Mouse (Mus musculus) forebrain, embryonic 11.5 days (tissue): ENCODE data around the gene Cyb561a3. TPM values are rescaled to one million over a fixed set of nuclear protein-coding genes. Genes with fewer than 3 reads are reported as not detected.

Source experiments
- ATAC-seq: fragments of 200-750 bp; cut with Nextera tagmentation; replicated peaks from 2 replicates; pipeline ENCODE4 v1.8.0; 2017; ENCODE audit warnings: moderate TSS enrichment; ENCODE audit not compliant: low FRiP score
- DNase-seq: peaks from one replicate; pipeline ENCODE4 v3.0.0-alpha.2; 2017; ENCODE audit warnings: low spot score
- H3K27ac ChIP-seq: fragments of 300-500 bp; sonication (generic); 2 replicates; pipeline ENCODE4 v1.5.1; 2014; ENCODE audit warnings: low read depth, low read length
- H3K27me3 ChIP-seq: fragments of 300-500 bp; sonication (generic); 2 replicates; pipeline ENCODE4 v1.6.1; 2014; ENCODE audit warnings: mild to moderate bottlenecking, low read length, mixed read lengths; ENCODE audit not compliant: control insufficient read depth, insufficient read depth
- H3K36me3 ChIP-seq: fragments of 300-500 bp; sonication (generic); 2 replicates; pipeline ENCODE4 v1.6.1; 2014; ENCODE audit warnings: mild to moderate bottlenecking, low read length, moderate library complexity, mixed read lengths; ENCODE audit not compliant: control insufficient read depth, insufficient read depth
- H3K4me1 ChIP-seq: fragments of 300-500 bp; sonication (generic); replicated peaks from 2 replicates; pipeline ENCODE4 v1.6.1; 2014; ENCODE audit warnings: low read length, mixed read lengths; ENCODE audit not compliant: control insufficient read depth, insufficient read depth
- H3K4me2 ChIP-seq: fragments of 300-500 bp; sonication (generic); 2 replicates; pipeline ENCODE4 v1.6.1; 2014; ENCODE audit warnings: low read depth, mild to moderate bottlenecking, low read length, moderate library complexity, mixed read lengths; ENCODE audit not compliant: severe bottlenecking
- H3K4me3 ChIP-seq: fragments of 300-500 bp; sonication (generic); 2 replicates; pipeline ENCODE4 v1.5.1; 2014; ENCODE audit warnings: low read depth, low read length
- H3K9ac ChIP-seq: fragments of 300-500 bp; sonication (generic); 2 replicates; pipeline ENCODE4 v1.6.1; 2014; ENCODE audit warnings: low read length
- H3K9me3 ChIP-seq: fragments of 300-500 bp; sonication (generic); 2 replicates; pipeline ENCODE4 v1.6.1; 2016; ENCODE audit warnings: low read length, mixed read lengths; ENCODE audit not compliant: control insufficient read depth
- WGBS: fragments of 180-500 bp; shearing (Covaris S2); extraction: QIAGEN DNeasy Blood & Tissue Kit; methylation state at CpG from one replicate; pipeline ENCODE4 v1.1.7; 2014; 5-methylcytosine and 5-hydroxymethylcytosine counted together
- polyA plus RNA-seq: library from polyadenylated mRNA; unstranded; fragments of >200 nt; fragmentation: Nextera tagmentation; extraction: Ambion mirVana; gene quantifications from 2 replicates; pipeline ENCODE4 v1.2.1, GENCODE M21; 2014

Gene Cyb561a3
- polyA plus RNA-seq, 1 experiment from 2014 or later, result 16.6 TPM

DNA sequence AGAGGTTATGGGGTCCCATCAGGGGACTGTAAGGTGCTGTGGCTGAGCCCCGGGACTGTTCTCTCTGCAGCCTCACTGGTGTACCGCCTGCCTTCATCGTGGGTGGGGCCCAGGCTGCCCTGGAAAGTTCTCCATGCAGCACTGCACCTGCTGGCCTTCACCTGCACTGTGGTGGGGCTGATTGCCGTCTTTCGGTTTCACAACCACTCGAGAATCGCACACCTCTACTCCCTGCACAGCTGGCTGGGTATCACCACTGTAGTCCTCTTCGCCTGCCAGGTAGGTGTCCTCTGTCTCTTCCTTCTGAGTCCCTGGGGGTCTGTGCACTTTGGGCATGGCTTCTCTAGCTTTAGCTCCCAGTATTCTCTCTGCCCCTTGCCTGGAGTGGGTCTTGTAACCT is 8.1 kb downstream of the Cyb561a3 start:
- no peaks in the 10 kb centered on the region for H3K4me1 ChIP-seq
- no peak overlapping the region for H3K27ac ChIP-seq
- ATAC-seq (no peak), DNase-seq (no peak)
- H3K27me3 ChIP-seq, result no peaks in the 10 kb centered on the region
- H3K36me3 ChIP-seq, result no peaks in the 10 kb centered on the region
- H3K9ac ChIP-seq, result no peak overlapping the region
- H3K4me2 ChIP-seq, result no peak overlapping the region
- no peak overlapping the region for H3K4me3 ChIP-seq
- H3K9me3 ChIP-seq, result no peaks in the 10 kb centered on the region
- WGBS, result 91% methylated on average over 8 of the region's 8 CpGs

GRCm38 (mm10) chr19:10587231-10587630 is 10.3 kb downstream of the Cyb561a3 start:
- Histone ChIP-seq H3K4me3 (no peak overlapping the region), H3K36me3 (no peaks in the 10 kb centered on the region), H3K9ac (no peak overlapping the region), H3K4me1 (no peaks in the 10 kb centered on the region), H3K9me3 (no peaks in the 10 kb centered on the region), H3K4me2 (no peak overlapping the region), H3K27ac (no peak overlapping the region), H3K27me3 (no peaks in the 10 kb centered on the region)
- WGBS, result 86% methylated on average over 8 of the region's 8 CpGs
- DNase-seq, result no peak
- no peak for ATAC-seq

DNA sequence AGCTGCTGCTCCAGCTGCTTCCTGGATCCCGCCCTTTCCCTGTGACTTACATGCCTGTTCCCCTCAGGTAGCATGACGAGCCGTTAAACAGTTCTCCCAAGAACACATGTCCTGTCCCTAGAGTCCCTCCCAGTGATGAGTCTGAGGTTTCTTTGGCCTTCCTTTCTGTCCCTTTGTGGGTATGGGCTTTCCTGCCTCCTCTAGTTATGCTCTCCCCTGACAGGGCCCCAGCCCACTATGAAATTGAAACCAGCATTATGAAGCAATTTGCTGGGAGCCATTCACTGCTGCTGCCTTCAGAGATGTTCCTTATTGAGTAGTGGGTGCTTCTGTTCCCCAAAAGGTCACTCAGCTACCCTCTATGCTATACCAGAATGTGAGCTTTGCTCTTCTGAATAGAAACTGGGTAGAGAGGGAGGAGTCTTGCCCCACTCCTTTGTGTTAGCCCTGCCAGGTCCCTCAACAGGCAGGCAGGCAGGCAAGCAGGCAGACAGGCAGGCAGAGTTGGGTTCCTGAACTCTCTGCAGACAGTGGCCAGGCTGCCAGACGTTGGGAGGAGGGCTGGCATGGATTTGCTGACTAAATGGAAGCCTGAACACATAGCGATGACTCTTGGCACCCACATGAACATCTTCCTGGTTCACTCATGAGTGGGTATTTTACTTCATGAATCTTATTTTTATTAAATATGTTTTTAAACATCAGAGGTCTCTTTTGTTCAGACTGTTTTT is 12.3 kb downstream of the Cyb561a3 start:
- Histone ChIP-seq H3K27ac (no peak overlapping the region), H3K36me3 (no peaks in the 10 kb centered on the region; the same call in 1 of the 2 replicates), H3K4me1 (no peaks in the 10 kb centered on the region), H3K27me3 (no peaks in the 10 kb centered on the region), H3K4me3 (no peak overlapping the region), H3K9me3 (no peaks in the 10 kb centered on the region), H3K4me2 (no peak overlapping the region), H3K9ac (no peak overlapping the region)
- DNase-seq (no peak), ATAC-seq (no peak)
- WGBS, result 69% methylated on average over 5 of the region's 5 CpGs

DNA sequence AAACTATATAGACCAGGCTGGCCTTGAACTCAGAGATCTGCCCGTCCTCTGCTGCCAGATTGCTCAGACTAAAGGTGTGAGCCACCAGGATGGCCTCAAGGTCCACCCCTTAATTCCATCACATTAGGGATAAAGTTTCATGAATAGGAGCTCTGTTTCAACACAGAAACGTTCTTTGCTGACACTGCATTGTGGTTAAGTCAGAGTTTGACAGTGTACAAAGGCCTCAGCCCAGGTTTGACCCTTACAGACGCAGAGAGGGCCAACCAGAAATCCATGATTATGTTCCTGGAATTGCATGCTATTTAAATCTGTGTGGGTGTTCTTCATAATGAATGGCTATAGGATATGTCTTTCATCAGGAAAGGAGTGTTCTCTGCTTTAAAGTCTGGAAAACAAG is 13.3 kb downstream of the Cyb561a3 start:
- DNase-seq, result no peak
- H3K4me3 ChIP-seq, result no peak overlapping the region
- no peak overlapping the region for H3K9ac ChIP-seq
- no peak for ATAC-seq
- H3K9me3 ChIP-seq, result no peaks in the 10 kb centered on the region
- H3K4me2 ChIP-seq, result no peak overlapping the region
- WGBS, result 64% methylated on average over 3 of the region's 3 CpGs
- H3K36me3 ChIP-seq, result no peaks in the 10 kb centered on the region; the same call in 1 of the 2 replicates
- no peak overlapping the region for H3K27ac ChIP-seq
- no peaks in the 10 kb centered on the region for H3K4me1 ChIP-seq
- H3K27me3 ChIP-seq, result no peaks in the 10 kb centered on the region

GRCm38 (mm10) chr19:10591659-10592377 is 14.8 kb downstream of the Cyb561a3 start:
- WGBS, result 95% methylated on average over 6 of the region's 6 CpGs
- no peaks in the 10 kb centered on the region; the same call in 1 of the 2 replicates for H3K36me3 ChIP-seq
- no peak for ATAC-seq

GRCm38 (mm10) chr19:10598188-10598587 is 21.2 kb downstream of the Cyb561a3 start:
- Histone ChIP-seq H3K36me3 (no peaks in the 10 kb centered on the region), H3K4me1 (no peaks in the 10 kb centered on the region; the same call in 1 of the 2 replicates), H3K27ac (no peak overlapping the region), H3K27me3 (no peaks in the 10 kb centered on the region), H3K9ac (no peak overlapping the region), H3K4me2 (no peak overlapping the region), H3K9me3 (no peaks in the 10 kb centered on the region), H3K4me3 (no peak overlapping the region)
- DNase-seq (no peak), ATAC-seq (no peak)
- whole genome bisulfite sequencing, result 38% methylated on average over 3 of the region's 3 CpGs

More at GRCm38 (mm10) chr19:10591659-10592377, 14.8 kb downstream of the Cyb561a3 start:
- Histone ChIP-seq H3K4me1 (no peaks in the 10 kb centered on the region), H3K9ac (no peak overlapping the region), H3K27me3 (no peaks in the 10 kb centered on the region), H3K27ac (no peak overlapping the region), H3K9me3 (no peaks in the 10 kb centered on the region), H3K4me3 (no peak overlapping the region), H3K4me2 (no peak overlapping the region)
- DNase-seq, result no peak

DNA sequence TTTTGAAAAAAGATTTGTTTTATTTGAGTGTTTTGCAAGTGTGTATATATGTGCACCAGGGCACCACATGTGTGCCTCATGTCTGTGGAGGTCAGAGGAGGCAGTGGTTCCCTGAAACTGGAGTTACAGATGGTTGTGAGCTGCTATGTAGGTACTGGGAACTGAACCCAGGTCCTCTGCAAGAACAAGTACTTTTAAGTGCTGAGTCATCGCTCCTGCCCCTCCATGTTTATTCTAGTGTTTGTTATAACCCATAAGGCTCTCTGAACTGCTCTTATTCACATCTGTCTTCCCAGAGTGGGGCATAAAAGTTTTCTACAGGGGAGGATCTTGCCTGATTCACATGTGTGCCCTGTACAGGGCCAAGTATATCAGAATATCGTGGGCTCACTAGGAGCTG is 22.7 kb downstream of the Cyb561a3 start:
- Histone ChIP-seq H3K4me2 (no peak overlapping the region), H3K36me3 (no peaks in the 10 kb centered on the region), H3K27me3 (no peaks in the 10 kb centered on the region), H3K9me3 (no peaks in the 10 kb centered on the region), H3K9ac (no peak overlapping the region), H3K4me1 (no peaks in the 10 kb centered on the region; the same call in 1 of the 2 replicates), H3K27ac (no peak overlapping the region), H3K4me3 (no peak overlapping the region)
- DNase-seq (no peak), ATAC-seq (no peak)
- 89% methylated on average over 2 of the region's 2 CpGs for WGBS

- H3K4me2 ChIP-seq, result peak overlapping the region; percentile 53
- peaks cover 12% of the 10 kb centered on the region for H3K4me1 ChIP-seq
- DNase-seq (no peak), ATAC-seq (0 out of 2 replicates have a peak, but pooled peaks have one; percentile 37)
- H3K36me3 ChIP-seq, result no peaks in the 10 kb centered on the region
- 4% methylated on average over 6 of the region's 6 CpGs for WGBS
- no peaks in the 10 kb centered on the region for H3K27me3 ChIP-seq
- H3K27ac ChIP-seq, result peak overlapping the region; percentile 93
- peak overlapping the region; percentile 85 for H3K9ac ChIP-seq
- H3K9me3 ChIP-seq, result no peaks in the 10 kb centered on the region
- peak overlapping the region; percentile 28 for H3K4me3 ChIP-seq
Observed at GRCm38 (mm10) chr19:10602247-10602769, 25.3 kb downstream of the Cyb561a3 start.
